Mouse (Mus musculus): ENCODE data around the gene Mfsd4a.

GRCm38 (mm10) chr1:132022107-132022506 lies 45.8 kb downstream of the Mfsd4a start:
- TF ChIP-seq CTCF (IDR thresholded peaks at IDR 0.05; ENCODE audit: low read depth) (no peak), EP300 (optimal IDR thresholded peaks at IDR 0.05) (no peak)
